Mouse (Mus musculus): ENCODE results near the gene Hdac7. TPM values are rescaled to one million over a fixed set of nuclear protein-coding genes. Genes with fewer than 3 reads are reported as not detected.
"Not testable (repeated sequence)": the region's sequence is repeated elsewhere in the genome, so short reads cannot be mapped to it uniquely, and the experiment has no call there.

Hdac7 gene
- 10 to 100 TPM; 21.3 to 25.0 TPM for total RNA-seq (2021)

DNA sequence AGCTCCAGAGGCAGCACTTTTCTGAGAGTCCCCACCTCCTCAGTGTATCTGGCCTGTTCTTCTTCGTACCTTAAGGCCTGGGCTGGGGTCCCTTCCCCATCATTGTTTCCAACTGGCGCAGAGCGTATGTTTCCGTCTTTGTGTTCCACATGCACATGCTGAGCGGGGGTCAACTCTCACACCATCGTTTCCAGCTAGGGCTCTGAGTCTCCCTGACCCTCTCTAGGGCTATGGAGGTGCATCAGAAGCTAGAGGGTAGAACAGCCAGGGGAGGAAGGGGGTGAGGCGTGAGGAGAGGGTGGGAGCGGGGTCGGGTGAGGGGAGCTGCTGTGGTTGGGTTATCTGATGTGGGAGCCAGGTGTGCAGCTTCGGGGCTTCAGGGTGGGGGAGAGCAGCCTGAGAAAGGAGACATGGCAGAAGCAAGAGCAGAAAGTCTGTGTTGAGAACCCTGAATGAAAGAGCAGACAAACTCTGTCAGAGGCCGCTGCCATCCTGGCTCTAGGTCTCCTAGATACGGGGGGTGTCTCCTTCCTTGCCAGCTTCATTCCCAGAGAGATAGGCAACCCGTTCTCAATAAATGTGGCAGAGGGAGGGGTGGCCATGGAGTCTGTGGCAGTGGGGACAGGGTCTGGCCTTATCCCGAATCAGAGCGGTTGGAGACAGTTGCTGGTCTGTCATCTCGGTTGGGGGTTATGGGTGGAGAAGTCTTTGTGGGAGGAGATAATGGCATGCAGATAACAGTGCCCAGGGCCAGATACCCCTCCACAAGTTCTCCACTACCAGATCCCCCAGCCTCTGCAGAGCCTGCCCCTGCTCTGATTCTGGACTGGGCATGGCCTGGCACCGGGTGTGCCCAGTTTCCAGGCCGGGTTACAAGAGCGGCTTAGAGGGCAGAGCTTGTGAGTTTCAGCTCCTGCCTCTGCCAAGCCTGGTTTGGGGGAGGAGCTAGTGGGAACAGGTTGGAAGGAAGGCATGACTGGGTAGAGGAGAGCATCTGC lies at the start of gene Hdac7:
Hdac7 (minus strand) TSS at position 466 of the 998 bp plus-strand sequence.
- DNase-seq = no peak

DNA sequence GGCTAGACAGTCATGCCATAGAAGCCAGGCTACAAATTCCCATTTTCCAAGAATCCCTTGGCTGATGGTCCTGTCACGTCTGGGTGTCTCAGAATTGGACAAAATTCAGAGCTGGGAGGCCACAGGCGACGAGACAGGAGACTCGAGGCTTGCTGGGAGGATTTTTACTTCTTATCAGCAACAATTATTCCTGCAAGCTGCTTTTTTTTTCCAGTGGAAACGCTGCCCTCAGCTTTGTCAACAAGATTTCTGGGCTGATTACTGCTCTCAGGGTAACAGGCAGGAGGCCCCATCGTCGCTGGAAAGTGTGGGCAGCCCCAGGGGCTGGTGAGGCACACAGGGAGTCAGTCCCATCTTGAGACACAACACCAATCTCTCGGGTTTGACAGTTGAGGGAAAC lies 48.2 kb upstream of the Hdac7 start:
- no peak for DNase-seq

DNA sequence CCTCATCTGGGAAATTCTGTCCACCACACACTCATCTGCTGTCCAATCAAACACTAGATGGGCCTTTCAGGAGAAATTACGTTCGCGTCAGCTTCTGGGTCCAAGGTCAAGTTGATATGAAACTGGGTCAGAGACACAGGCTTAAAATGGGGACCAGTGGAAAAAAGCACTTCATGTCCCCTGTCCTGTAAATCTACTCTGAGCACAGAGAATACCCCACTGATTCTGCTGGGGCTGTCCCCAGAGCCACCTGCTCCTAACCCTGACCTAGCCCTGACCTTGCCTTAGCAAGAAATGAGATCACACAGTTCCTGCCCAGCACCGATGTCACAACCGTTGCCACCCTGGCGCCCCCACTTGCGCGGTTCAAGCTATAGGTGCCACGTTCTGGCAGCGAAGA lies 46.1 kb upstream of the Hdac7 start:
- no peak for DNase-seq

DNA sequence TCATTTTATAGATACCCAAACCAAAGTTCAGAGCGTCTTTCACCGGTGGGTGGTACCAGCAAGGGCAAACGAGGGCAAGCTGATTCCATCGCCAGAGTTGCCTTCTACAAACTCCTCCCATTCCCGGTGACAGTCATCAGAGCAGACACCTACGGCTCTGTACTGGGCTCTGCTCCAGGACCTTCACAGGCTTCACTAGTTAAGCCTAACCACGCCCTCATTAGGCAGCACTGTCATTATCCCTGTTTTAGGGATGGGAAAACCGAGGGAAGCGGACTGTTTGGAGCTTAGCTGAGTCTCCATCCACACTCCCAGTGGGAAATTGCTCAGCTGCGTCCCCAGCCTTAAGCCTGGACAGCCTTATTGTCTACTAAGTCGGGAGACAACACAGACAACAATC lies 45.7 kb upstream of the Hdac7 start:
- DNase-seq = no peak

DNA sequence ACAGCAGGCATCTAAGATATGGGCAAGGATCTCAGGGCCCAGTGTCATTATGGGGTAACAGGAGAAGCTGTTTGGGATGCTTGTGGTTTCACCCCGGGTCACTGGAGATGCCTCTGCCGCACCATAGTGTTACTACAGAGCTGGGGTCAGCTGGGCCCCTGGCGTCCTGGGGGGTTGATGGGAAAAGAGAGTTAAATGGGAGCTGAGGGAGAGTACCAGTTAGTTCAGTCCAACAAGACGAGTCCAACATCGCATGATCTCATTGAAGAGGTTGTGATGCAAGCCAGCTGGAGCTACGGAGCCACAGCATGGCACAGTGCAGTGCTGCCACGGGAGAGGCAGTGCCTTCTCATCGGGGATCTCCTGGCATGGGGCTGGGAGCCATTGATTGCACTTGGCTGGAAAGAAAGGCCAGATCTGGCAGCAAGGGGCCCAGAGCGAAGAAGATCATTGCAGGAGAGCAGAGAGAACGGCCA lies 43.3 kb upstream of the Hdac7 start:
- DNase-seq = no peak

DNA sequence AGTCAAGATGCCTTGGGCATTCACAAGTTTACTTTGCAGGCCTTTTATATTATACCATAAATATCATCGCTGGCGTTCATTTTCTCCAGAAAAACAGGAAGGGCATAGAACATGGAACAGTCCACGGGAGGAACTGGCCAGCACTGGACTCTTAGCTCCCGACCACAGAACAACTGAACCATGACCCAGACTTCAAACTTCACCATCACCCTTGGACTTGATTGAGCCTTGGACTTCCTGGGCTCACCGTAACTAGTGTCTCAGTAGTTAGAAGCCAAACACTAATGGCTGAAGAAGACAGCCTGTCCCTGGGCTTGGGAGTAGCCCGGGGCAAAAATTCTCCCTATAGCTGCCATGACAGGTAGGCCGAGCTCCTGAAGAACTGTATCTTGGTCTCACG lies 37.1 kb upstream of the Hdac7 start:
- DNase-seq = no peak

DNA sequence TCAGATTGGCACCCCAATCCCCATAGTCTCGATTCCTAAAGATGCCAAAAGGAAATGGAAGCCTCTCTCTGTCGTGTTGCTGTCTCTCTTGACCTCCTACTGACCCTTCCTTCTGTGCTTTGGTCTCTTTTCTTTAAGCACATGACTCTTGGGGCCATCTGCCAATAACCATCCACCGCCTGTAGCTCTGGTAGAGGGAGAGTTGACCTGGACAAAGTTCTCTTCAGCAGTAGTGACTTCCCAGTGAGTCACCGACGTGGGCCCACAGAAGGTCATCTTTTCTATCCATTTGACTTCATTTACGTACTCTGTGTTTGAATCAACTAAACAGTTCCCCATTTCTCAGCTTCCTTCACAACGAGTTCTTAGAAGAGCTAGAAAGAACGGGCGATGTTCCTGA lies 36.1 kb upstream of the Hdac7 start:
- no peak for DNase-seq

DNA sequence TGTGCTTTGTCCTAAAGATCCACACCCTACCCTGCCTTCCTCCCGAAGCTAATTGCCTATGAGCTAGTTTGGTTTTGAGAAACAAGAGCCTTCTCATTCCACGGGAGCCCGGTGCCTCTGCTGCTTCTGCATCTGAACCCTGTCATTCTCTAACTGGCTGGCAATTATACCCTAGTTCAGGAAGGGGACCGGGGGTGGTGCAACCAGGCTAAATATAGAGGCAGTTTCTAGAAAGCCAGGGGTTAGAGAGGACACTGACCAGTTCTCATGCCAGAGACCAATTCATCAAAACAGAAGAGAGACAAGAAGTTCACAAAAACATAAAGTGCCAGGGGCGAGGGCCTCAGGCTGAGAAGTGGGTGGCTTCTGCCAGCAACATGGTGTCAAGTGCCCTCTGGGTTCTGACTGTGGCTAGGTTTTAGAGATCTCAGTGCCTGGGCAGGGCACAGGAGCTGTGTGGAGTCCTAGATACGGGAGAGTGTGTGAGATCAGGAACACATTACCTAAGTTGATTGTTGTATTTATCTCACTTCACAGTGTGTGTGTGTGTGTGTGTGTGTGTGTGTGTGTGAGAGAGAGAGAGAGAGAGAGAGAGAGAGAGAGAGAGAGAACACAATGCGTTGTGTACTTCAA lies 34.5 kb upstream of the Hdac7 start:
- no peak for DNase-seq

DNA sequence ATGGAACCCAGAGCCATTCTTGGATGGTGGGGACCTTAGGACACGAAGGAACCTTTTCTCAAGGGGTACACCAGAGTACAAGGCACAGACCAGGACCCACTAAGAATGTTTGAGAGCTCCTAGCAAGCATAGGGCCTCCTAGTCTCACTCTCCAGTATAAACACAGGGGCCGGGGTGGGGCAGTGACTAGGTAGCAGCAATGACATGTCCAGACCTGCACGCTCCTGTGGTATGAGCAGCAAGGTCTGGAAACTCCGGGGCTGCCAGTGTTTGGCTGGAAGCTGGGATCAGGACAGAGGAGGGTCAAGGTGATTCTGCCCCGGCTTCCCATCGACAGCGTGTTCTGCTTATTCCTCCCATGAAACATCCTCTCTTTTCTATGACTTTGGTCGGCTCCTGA lies 31.5 kb upstream of the Hdac7 start:
- no peak for DNase-seq

DNA sequence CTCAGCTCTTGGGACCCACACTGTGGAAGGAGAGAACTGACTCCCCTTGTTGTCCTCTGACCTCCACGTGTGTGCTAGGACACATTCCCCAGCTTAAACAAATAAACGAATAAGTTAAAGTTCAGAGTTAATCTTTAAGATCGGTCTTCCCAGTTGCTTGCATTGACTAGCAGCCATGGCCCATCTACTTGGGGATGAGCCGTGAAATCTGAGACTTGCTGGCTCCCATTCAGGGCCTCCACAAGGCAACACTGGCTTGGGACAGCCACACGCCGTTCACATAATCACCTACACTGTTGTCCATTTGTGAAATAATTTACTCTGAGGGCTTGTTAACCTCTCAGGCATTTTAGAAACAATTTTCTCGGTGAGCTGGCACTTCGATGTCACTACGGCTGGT lies 29.4 kb upstream of the Hdac7 start:
- no peak for DNase-seq

DNA sequence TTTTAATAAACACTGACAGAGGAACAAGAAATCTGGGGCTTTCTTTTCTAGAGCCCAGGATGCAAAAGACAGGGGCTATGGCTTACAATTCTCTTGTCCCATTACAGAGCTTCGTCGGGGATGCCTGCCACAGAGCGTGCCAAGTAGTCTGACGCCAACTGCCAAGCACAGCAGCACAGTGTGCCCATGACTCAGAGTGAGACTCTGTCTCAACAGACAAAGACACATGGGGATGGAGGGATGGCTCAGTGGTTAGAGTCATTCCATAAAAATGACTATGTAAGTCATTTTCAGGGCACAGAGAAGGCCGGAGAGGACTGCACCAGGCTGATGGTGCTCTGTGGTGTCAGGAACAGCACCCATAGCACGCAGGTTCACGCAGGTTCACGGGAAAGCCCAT lies 27.9 kb upstream of the Hdac7 start:
- peak; percentile 43 to 45 for DNase-seq

DNA sequence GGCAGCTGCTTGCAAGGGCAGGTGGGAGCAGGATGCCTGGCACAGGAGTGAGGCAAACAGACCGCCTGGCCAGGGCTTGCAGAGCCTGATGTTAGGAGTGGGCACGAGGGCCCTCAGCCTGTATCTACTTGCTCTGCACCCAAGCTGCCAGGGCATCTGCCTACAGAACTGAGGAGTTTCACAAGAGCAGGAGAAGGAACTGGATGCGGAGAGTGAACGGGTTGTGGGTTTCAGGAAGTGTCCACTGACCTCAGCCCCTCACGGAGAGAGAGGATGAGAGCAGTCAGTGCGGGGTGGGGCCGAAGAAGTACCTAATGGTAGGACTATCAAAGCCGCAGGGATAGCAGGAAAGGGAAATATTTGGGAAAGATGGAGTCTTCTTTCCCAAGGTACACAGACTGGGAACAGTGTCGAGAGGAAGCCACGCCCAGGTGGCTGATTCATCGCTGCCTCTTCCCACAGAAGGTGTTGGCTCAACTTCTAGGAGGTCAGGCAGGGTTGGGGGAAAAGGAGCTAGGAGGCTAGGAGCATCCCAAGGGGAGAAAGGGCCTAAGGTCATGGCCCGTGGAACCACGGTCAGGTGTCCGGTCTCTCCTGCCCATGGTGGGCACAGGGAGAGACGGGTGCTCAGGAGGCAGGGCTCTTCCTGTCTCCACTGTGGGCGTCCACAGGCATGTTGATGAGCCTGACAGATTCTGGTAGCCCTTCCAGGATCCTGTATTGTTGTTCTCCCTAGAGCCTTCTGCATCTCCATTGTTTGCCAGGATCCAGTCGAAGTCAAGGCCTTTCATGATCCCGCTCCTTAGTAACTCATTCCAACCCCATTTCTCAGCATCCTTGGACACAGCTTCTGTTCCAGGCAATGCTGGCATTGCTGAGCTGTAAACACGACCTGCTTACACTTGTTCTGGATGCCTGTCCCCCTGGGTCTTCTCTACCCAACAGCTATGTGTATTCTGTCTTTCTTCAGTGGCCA lies 27.0 kb upstream of the Hdac7 start:
- no peak for DNase-seq

DNA sequence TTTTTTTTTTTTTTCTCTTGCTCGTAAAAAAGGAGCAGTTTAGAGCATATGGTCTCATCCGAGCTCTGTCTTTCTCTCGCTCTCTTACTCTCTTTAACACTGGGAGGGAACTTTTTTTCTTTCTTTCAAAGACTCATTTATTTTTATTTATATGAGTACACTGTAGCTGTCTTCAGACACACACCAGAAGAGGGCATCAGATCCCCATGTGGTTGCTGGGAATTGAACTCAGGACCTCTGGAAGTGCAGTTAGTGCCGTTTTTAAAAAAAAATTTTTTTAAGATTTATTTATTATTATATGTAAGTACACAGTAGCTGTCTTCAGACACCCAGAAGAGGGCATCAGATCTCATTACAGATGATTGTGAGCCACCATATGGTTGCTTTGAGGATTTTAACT lies 25.8 kb upstream of the Hdac7 start:
- not testable (repeated sequence) for DNase-seq

DNA sequence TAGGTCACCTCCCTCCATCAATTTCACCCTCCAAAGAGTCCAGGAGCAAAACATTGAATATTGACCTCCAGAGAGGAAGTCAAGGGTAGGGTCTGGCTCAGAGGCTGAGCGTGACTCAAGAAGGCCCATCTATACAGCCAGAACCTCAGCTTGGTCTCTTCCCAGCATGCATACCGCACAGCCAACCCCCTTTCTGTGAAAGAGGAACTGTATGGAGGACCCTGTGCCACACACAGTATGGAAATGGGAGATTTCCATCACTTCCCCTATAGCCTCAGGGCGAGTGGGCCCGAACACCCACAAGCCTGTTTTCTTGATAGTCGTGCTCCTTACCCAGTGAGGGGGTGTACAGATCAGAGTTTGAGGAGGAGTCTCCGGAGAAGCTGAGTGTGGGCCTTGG lies 24.7 kb upstream of the Hdac7 start:
- no peak for DNase-seq

DNA sequence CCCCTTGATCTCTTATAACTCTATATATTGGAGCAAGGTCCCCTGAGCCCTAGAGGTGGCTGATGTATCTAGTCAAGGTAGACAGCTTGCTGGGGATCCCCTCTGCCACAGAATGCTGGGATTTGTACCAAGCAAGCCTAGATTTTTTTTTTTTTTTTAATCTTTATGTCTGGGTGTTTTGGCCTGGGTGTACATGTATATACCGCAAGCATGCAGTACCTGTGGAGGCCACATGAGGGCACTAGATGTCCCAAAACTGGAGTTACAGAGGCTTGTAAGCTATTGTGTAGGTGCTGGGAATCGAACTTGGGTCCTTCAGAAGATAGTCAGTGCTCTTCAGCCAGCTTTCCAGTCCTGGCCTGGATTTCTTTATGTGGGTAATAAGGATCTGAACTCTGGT lies 21.7 kb upstream of the Hdac7 start:
- DNase-seq = no peak

DNA sequence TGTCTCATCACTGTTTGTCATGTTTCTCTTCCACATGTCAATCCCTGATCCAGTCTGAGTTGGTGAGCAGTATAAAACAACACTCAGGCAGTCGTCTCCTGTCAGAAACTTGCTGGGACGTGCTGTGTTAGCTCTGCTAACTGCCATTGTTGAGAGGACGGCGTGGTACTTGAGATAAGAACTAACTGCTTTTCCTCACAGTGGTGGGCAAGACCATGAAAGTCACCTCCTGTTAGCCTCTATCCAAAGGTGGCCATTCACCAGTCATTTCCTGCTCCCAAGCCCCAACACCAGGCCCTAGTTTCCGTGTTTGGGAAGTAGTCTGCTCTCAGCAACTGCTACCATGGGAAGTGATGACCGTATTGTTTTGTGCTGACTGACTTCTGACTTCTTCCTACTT lies 20.9 kb upstream of the Hdac7 start:
- DNase-seq = no peak

DNA sequence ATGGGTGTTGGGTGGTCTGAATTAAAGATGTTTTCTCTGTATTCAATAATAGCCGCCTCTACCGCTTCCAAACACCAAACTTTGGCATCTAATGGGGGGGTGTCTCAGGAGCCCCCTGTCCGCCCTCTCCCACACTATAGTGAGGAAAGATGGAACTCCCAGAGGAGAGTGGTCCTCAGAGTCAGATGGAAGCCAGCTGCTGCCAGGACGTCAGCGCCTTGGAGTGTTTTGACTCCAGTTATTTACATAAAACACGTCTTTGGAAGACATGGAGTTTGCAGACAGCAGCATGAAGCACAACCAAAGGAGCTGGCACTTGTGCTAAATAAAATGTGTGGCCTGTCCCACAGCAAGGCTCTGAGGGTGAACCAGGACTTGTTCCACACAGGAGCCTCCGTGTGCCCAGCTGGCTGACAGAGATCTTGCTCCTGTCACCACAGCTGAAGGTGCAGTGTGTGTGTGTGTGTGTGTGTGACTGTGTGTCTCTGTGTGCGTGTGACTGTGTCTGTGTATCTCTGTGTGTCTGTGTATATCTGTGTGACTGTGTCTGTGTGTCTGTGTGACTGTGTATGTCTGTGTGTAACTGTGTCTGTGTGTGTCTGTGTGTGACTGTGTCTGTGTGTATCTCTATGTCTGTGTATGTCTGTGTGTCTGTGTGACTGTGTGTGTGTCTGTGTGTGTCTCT lies 20.2 kb upstream of the Hdac7 start:
- no peak for DNase-seq

DNA sequence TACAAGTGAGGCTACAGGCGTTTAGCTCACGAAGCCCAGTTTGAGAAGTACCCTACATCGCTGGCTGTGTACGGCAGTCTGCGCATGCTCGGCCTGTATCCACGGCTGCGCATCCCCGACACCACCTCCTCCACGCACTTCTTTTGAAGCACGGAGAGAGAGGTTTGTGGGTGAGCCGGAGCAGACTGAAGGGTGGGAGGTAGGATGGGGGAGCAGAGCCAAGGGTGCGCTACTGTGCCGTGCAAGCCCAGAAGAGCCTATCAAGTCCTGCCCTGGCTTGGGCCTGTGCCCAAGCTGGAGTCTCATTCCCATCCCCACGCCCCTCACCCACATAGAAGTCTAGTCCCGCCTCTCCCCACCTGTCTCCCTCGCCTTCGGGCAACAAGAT lies 19.2 kb upstream of the Hdac7 start:
- DNase-seq = peak; percentile 66 to 71

DNA sequence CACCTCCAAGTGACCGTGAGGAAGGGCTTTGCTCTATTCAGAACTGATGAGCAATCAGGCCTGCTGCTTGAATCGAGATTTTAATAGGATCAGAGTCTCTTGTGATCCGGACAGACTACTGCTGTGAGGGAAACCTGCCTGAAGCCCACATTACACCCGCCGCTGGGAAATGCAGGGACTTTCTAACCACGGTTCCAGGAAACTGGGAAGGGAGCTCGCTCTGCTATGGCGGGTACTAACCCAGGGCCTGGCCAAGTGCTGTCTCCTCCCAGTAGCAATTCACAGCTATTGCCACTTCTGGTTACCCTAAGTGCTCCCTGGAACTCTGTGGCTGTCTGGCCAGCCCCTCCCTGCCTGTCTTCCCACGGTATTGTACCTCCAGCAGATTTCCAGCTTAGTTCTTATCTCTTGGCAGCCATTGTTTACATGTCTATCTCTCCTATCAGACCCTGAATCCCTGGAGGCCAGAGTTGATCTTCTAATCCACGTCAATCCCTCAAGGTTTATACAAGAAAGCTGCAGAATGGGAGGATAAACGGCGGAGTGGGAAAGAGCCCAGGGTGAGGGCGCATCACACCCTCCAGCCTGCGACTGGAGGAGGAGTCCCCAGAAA lies 18.7 kb upstream of the Hdac7 start:
- peak in 1 of 2 experiments; percentile 26 for DNase-seq

DNA sequence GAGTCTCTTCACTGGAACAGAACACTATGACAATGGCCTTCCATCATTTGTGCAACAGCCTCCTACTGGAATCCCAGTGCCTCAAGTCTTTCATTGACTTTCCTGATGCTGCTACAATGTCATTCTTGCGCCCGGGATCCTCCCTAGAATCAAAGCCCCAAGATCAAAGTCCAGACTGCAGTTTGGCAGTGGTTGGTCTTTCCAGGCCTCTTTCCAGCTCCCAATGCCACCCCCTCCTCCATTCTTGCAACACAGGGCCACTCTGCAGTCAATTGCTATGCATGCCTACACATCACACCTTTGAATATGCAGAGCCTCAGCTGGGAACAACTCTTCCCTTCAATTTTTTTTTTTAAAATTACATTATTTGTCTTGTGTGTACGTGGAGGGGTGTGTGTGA lies 16.1 kb upstream of the Hdac7 start:
- DNase-seq = no peak

DNA sequence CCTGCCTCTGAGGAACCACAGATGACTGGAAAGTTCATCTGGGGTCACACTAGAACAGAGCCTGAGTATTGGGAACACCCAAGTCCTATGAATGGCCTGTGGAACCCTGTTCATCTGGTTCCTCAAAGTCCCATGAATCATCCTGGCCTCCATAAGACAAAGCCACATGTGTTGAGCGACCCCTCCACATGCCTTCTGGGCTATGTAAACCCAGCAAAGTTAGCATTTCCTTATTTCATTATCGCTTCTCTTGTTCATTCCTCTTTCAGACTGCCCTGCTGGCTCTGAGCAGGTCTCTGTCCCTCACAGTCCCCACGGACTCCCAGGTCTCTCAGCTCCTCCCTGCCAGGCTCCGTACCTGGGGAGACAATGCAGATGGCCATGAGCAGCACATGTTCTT lies 14.1 kb upstream of the Hdac7 start:
- no peak for DNase-seq

DNA sequence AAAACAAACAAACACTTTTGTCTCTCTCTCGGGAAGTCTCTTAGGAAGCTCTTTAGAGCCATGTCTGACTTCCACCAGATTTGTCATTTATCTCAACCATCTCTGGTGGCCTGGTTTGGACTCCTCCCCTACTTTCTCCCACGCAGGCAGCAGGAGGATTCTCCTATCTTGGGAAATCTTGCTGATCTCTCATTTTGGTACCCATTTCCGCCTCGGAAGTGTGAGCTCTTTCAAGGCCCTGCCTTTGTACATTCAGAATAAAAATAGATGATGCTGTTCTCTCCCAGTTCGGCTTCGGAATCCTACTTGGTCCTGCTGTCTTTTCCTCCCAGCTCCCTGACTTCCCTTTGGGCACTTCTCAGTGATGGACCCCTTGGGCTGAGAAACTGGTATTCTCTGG lies 10.2 kb upstream of the Hdac7 start:
- no peak for DNase-seq

Data from layer of hippocampus, postnatal 36 days (tissue).